Mouse (Mus musculus) limb, embryonic 14.5 days (tissue): ENCODE measurements around the gene Gnptab. TPM values are rescaled to one million over a fixed set of nuclear protein-coding genes. Genes with fewer than 3 reads are reported as not detected.

Experiments
- ATAC-seq: fragments of 200-750 bp; cut with Nextera tagmentation; 2 replicates; pipeline ENCODE4 v1.8.0; 2017; ENCODE audit warnings: low read depth, moderate number of reproducible peaks, moderate TSS enrichment; ENCODE audit not compliant: low FRiP score
- DNase-seq: peaks from one replicate; pipeline ENCODE4 v3.0.0-alpha.2; 2015; ENCODE audit warnings: low spot score
- H3K27ac ChIP-seq: fragments of 300-500 bp; sonication (generic); replicated peaks from 2 replicates; pipeline ENCODE4 v1.5.1; 2014; ENCODE audit warnings: low read depth, mild to moderate bottlenecking, low read length, moderate library complexity, mixed read lengths
- H3K27me3 ChIP-seq: fragments of 300-500 bp; sonication (generic); 2 replicates; pipeline ENCODE4 v1.6.1; 2014; ENCODE audit warnings: low read length, mixed read lengths; ENCODE audit not compliant: control insufficient read depth, insufficient read depth
- H3K36me3 ChIP-seq: fragments of 300-500 bp; sonication (generic); 2 replicates; pipeline ENCODE4 v1.6.1; 2014; ENCODE audit warnings: mild to moderate bottlenecking, low read length, moderate library complexity, mixed read lengths; ENCODE audit not compliant: control insufficient read depth, insufficient read depth
- H3K4me1 ChIP-seq: fragments of 300-500 bp; sonication (generic); 2 replicates; pipeline ENCODE4 v1.6.1; 2014; ENCODE audit warnings: antibody characterized with exemption, low read length, mixed read lengths; ENCODE audit not compliant: control insufficient read depth, insufficient read depth
- H3K4me2 ChIP-seq: fragments of 300-500 bp; sonication (generic); replicated peaks from 2 replicates; pipeline ENCODE4 v1.6.1; 2014; ENCODE audit warnings: low read depth, mild to moderate bottlenecking, low read length, moderate library complexity; ENCODE audit not compliant: severe bottlenecking
- H3K4me3 ChIP-seq: fragments of 300-500 bp; sonication (generic); replicated peaks from 2 replicates; pipeline ENCODE4 v1.5.1; 2014; ENCODE audit warnings: low read length
- H3K9ac ChIP-seq: fragments of 300-500 bp; sonication (generic); 2 replicates; pipeline ENCODE4 v1.6.1; 2014; ENCODE audit warnings: mild to moderate bottlenecking, low read depth, low read length, moderate library complexity; ENCODE audit not compliant: severe bottlenecking
- H3K9me3 ChIP-seq: fragments of 300-500 bp; sonication (generic); 2 replicates; pipeline ENCODE4 v1.6.1; 2016; ENCODE audit warnings: low read length; ENCODE audit not compliant: control insufficient read depth
- POLR2A ChIP-seq: fragments of 200-500 bp; IDR thresholded peaks from 2 replicates; pipeline ENCODE4 v1.8.0; 2012; ENCODE audit warnings: inconsistent platforms, mild to moderate bottlenecking, moderate library complexity, borderline replicate concordance; ENCODE audit not compliant: insufficient read depth, insufficient read length; ENCODE audit errors: extremely low read depth
- WGBS: fragments of 180-500 bp; shearing (Covaris S2); extraction: QIAGEN DNeasy Blood & Tissue Kit; methylation state at CpG from one replicate; pipeline ENCODE4 v1.1.7; 2014; 5-methylcytosine and 5-hydroxymethylcytosine counted together
- polyA plus RNA-seq, 2 experiments: library from polyadenylated mRNA; depleted of rRNA in 1 of 2; stranded (reverse) in 1 of 2; unstranded in 1 of 2; fragments of >200 nt; fragmentation: Nextera tagmentation in 1 of 2; extraction: Ambion mirVana in 1 of 2; gene quantifications; 2 replicates each; pipeline versions ENCODE4 v1.2.1 to v1.2.3; 2012 to 2014

Gene Gnptab
- polyA plus RNA-seq, 2 experiments: 8.9 to 19.7 TPM

DNA sequence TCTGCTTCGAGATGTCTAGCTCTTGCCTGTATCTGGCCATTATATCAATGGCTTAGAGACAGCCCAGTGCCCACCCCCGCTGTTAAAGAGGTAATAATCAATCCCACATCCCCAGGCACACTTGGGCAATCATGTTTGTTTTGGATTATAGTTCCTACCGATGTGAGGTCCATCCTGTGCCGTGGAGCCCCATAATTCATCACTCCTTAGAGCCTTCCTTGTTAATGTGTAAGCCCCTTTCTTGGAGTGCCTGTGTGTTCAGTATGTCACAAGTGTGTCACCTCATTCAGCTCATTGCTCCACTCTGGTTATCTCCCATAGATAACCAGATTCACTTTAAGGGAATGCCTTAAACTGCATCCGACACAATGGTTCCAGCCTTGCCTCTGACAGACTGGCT is 24.3 kb upstream of the Gnptab start:
- peaks cover 13% of the 10 kb centered on the region for H3K4me1 ChIP-seq
- no peak overlapping the region for H3K4me2 ChIP-seq
- no peaks in the 10 kb centered on the region; the same call in 1 of the 2 replicates for H3K9me3 ChIP-seq
- TF ChIP-seq POLR2A: no peak
- no peak overlapping the region for H3K9ac ChIP-seq
- H3K36me3 ChIP-seq: no peaks in the 10 kb centered on the region
- H3K27ac ChIP-seq: no peak overlapping the region
- H3K27me3 ChIP-seq: 0 out of 2 replicates have a peak, but pooled peaks cover 7% of the 10 kb centered on the region
- no peak overlapping the region for H3K4me3 ChIP-seq
- 62% methylated on average over 5 of the region's 5 CpGs for WGBS
- no peak for ATAC-seq
- no peak for DNase-seq

DNA sequence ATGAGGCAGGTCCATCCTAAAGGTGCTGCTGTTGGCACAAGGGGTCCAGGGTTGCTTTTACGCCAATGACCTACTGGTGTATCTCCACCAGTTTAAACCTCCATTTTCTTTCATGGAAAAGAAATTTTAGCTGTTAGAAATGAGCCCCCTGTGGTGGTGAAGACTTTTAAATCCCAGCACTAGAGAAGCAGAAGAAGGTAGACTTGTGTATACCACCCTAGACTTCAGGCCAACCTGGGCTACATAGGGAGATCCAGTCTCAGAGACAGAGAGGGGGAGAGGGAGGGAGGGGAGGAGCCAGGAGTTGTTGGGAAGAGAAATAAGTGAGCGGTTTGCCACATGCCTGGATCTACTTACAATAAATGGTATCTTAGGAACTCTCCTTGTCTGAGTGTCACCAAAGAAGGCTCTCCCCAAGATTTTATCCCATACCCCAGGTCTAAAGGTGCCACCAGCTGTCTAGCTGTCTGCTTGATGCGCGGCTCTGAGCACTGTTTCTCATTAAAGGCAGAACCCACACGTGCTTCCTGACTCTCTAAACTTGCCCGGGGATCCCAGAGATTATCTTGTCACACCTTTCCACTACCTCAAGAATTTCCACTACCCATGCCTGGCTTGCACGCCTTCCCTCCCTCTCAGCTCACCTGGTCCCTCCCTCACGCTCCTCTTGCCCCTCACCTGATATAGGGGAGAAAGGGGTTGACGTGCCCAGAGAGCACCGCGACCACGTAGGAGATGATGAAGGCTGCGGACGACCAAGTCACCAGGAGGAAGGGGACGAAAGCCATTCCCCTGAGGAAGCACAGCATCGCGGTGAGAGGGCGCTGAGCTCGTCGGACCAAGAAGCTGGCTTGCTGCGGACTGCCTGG is 22.6 kb upstream of the Gnptab start:
- peak overlapping the region; percentile 58 for H3K4me3 ChIP-seq
- H3K9ac ChIP-seq: peak overlapping the region; percentile 67
- 0 out of 2 replicates have a peak, but pooled peaks cover 7% of the 10 kb centered on the region for H3K27me3 ChIP-seq
- DNase-seq (no peak), ATAC-seq (no peak)
- no peaks in the 10 kb centered on the region for H3K36me3 ChIP-seq
- WGBS: 9% methylated on average over 21 of the region's 21 CpGs
- H3K4me2 ChIP-seq: peak overlapping the region; percentile 90
- no peak overlapping the region for H3K27ac ChIP-seq
- peaks cover 6% of the 10 kb centered on the region; the same call in 1 of the 2 replicates for H3K4me1 ChIP-seq
- TF ChIP-seq POLR2A: no peak
- no peaks in the 10 kb centered on the region; the same call in 1 of the 2 replicates for H3K9me3 ChIP-seq

DNA sequence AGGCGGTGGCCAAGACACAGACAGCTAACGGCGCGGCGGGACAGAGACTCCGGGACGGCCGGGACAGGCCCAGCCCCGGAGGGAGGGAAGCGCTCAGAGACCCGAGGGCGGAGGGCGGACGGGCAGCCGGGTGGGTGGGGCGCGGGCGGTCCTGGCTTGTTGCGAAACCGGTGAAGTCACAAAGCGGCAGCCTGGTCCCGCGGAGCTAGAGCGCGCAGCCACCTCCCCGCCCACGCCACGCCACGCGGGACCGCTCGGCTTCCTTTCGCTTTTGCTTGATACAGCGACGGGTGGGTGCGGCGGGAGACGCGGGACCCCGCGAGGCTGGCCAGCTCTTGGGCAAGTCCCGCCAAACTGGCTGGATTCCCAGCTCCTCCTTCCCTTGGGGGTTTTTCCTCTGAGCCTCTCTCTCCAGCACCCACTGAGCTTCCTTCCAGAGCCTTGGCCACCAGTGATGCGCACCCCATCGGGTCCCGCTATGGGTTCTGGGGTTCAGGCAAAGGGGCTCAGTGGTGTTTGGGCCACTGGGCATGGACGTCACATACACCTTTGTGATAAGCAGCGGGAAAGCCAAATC is 21.9 kb upstream of the Gnptab start:
- Histone ChIP-seq H3K4me3 (peak overlapping the region; percentile 58), H3K27me3 (0 out of 2 replicates have a peak, but pooled peaks cover 7% of the 10 kb centered on the region), H3K4me2 (peak overlapping the region; percentile 90), H3K9me3 (no peaks in the 10 kb centered on the region; the same call in 1 of the 2 replicates), H3K9ac (peak overlapping the region; percentile 67), H3K27ac (no peak overlapping the region), H3K36me3 (no peaks in the 10 kb centered on the region), H3K4me1 (peaks cover 4% of the 10 kb centered on the region; the same call in 1 of the 2 replicates)
- TF ChIP-seq POLR2A: no peak
- WGBS: 5% methylated on average over 27 of the region's 47 CpGs
- ATAC-seq (peak; percentile 34; the same call in 1 of the 2 replicates), DNase-seq (peak; percentile 44)

DNA sequence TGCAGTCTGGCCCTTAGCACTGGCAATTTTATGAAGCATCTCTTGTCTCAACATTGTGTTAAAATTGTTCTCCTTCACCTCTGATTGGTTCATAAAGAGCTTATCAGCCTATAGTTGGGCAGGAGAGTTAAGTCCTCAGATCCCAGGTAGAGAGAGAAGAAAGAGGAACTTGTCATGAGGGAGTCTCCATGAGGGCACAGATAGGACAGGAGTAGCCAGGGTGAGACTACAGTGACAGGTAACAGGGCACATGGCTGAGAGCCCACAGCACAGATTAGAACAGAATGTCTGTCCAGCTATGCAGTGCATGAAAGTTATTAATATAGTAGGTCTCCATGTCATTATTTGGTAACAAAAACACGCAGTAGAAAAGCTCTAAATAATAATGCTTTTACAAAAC is 16.7 kb upstream of the Gnptab start:
- Histone ChIP-seq H3K27ac (no peak overlapping the region), H3K9ac (no peak overlapping the region), H3K4me2 (no peak overlapping the region), H3K27me3 (no peaks in the 10 kb centered on the region), H3K4me1 (no peaks in the 10 kb centered on the region), H3K4me3 (no peak overlapping the region), H3K9me3 (no peaks in the 10 kb centered on the region; the same call in 1 of the 2 replicates), H3K36me3 (no peaks in the 10 kb centered on the region)
- 31% methylated on average over 1 of the region's 1 CpGs for WGBS
- TF ChIP-seq POLR2A: no peak
- ATAC-seq (no peak), DNase-seq (no peak)

DNA sequence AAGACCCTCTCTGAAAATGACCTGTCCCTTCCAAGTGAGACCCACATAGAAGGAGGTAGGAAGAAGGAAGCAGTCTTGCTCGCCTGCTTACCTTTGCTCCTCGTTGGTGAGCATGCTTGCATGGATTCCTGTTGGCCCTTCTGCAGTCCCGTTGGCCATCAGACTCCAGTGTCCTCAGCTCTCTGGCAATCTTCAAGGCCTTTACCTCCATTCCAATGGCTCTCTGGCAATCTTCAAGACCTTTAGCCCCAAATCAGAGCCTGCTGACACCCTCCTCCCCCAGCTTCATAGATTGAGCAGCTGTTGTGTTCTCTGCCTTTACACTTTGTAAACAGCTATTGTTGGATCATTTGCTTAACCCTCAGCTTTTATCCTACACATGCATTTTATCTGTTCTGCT is 14.7 kb upstream of the Gnptab start:
- WGBS: 84% methylated on average over 3 of the region's 3 CpGs
- Histone ChIP-seq H3K4me3 (no peak overlapping the region), H3K36me3 (no peaks in the 10 kb centered on the region), H3K9me3 (no peaks in the 10 kb centered on the region), H3K27me3 (no peaks in the 10 kb centered on the region), H3K9ac (no peak overlapping the region), H3K4me2 (no peak overlapping the region), H3K27ac (no peak overlapping the region), H3K4me1 (no peaks in the 10 kb centered on the region)
- no peak for TF ChIP-seq POLR2A
- no peak for ATAC-seq
- DNase-seq: no peak
